ENCODE assay signal across 20 mouse cellular contexts in the genomic region with DNA sequence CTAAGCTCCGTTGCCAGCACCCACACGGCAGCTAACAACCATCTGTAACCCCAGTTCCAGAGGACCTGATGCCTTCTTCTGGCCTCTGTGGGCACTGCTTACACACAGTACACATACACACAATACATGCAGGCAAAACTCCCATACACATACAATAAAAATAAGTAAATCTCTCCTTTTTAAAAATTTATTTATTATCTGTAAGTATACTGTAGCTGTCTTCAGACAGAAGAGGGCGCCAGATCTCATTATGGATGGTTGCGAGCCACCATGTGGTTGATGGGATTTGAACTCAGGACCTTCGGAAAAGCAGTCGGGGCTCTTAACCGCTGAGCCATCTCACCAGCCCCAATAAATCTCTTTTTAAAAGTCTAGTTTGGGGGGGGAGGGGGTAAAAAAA. TPM values are rescaled to one million over a fixed set of nuclear protein-coding genes. Genes with fewer than 3 reads are reported as not detected.
A peak's percentile ranks its signal among the peaks of the same experiment; 100 is the strongest.
DNase-seq lines count a peak whose midpoint lies in the region; TF ChIP-seq lines count a peak whose summit lies in the region.
"Had no signal": no experiment of that assay in that cellular context is flagged by ENCODE, and none has a peak within 500 bp of the region (broad histone marks: within the 10 kb centered on the region; RNA-seq: fewer than 3 reads in every experiment).

No protein-coding gene starts in this region.

- H3K4me3 ChIP-seq in left cerebral cortex, adult 2 months, result no peak overlapping the region
- no peak overlapping the region for H3K4me3 ChIP-seq in bone marrow macrophage, adult 2 months (ENCODE audit: insufficient read depth, low read length)
- H3K4me3 ChIP-seq: embryonic facial prominence, embryonic 15.5 days; forebrain, embryonic 13.5 days; heart, embryonic 10.5 days; limb, embryonic 13.5 days; midbrain, embryonic 10.5 days had no signal

- intact Hi-C loops in left cerebral cortex, adult 2 months (cut with DNase I), result no loop called here
- intact Hi-C loops in left cerebral cortex, postnatal 14 days (cut with DNase I), result no loop called here

- peaks cover 15% of the 10 kb centered on the region for H3K4me1 ChIP-seq in bone marrow macrophage, adult 2 months (ENCODE audit: control insufficient read depth, insufficient read depth, low read length)

- peak; percentile 26; the same call in 1 of the 2 replicates for TF ChIP-seq CTCF in left cerebral cortex, adult 2 months (IDR thresholded peaks at IDR 0.05)
- TF ChIP-seq CTCF in bone marrow macrophage, adult 2 months (IDR thresholded peaks at IDR 0.05; ENCODE audit: low read depth, low read length), result 0 out of 2 replicates have a peak, but pooled peaks have one; percentile 38

- H3K27ac ChIP-seq in left cerebral cortex, adult 2 months, result no peak overlapping the region
- peak overlapping the region; percentile 9; the same call in 1 of the 2 replicates for H3K27ac ChIP-seq in bone marrow macrophage, adult 2 months (ENCODE audit: insufficient read depth, low read depth, low read length)
- H3K27ac ChIP-seq: forebrain, embryonic 13.5 days; heart, embryonic 10.5 days; limb, embryonic 13.5 days; midbrain, embryonic 10.5 days had no signal

- DNase-seq in left cerebral cortex, adult 2 months (ENCODE audit: extremely low spot score in 1 of 2, low spot score in 2 of 2), result no peak
- no peak for DNase-seq in left cerebral cortex, postnatal 14 days (ENCODE audit: low spot score in 2 of 2)
- peak; percentile 26 for DNase-seq in 416B (ENCODE audit: low read depth)
- peak; percentile 29 for DNase-seq in A20 (ENCODE audit: low read depth, low spot score)
- DNase-seq in cerebellum, postnatal 4 days (ENCODE audit: low spot score in 2 of 2), result no peak
- DNase-seq in adrenal gland, adult 8-10 months, result no peak
- DNase-seq: adrenal gland, postnatal 14 days; cerebellum, adult 9-10 months; gastrocnemius, postnatal 10 days; heart, postnatal 14 days; right cerebral cortex, adult 18-20 months; spleen, adult 18-20 months; thymus, postnatal 36 days had no signal

- TF ChIP-seq POLR2A in bone marrow macrophage, adult 2 months (IDR thresholded peaks at IDR 0.05; ENCODE audit: borderline replicate concordance, low read depth, low read length), result no peak

RNA-seq across cellular contexts. Expression of a gene that starts 9.0 kb away (rescaled TPM):
- 10 to 100 TPM; 79.0 to 85.9 TPM for total RNA-seq in left cerebral cortex, adult 2 months (2021)
- 10 to 100 TPM; 79.1 to 80.6 TPM for total RNA-seq in left cerebral cortex, postnatal 14 days (2021)
- 81.8 and 101 TPM in 2 replicates for polyA plus RNA-seq in bone marrow macrophage, adult 2 months (2012; ENCODE audit: insufficient read depth, insufficient read length, missing spikeins)
- 100 to 1,000 TPM in 2 of 4 experiments, 10 to 100 TPM in 2; 58.6 to 172 (median 91.8) TPM for total RNA-seq in adrenal gland, adult 8-10 months (2022)

RNA-seq across cellular contexts. Expression of a gene that starts 24.1 kb away (rescaled TPM):
- 10 to 100 TPM; 13.2 to 17.7 TPM for total RNA-seq in left cerebral cortex, adult 2 months (2021)
- 10 to 100 TPM; 17.2 to 18.8 TPM for total RNA-seq in left cerebral cortex, postnatal 14 days (2021)
- 0.07 TPM in 1 of 2 replicates, not detected in the other for polyA plus RNA-seq in bone marrow macrophage, adult 2 months (2012; ENCODE audit: insufficient read depth, insufficient read length, missing spikeins)
- 10 to 100 TPM in 2 of 4 experiments, 1 to 10 TPM in 2; 6.1 to 12.5 (median 8.5) TPM for total RNA-seq in adrenal gland, adult 8-10 months (2022)
- polyA plus RNA-seq: G1E had no signal

Comparison
In these comparisons a context has a peak if more than half of its experiments do, and no peak if none do; other contexts are left out.
1. DNase-seq: peak in 416B (single experiment) and A20 (single experiment); none in left cerebral cortex, adult 2 months (0 of 2), left cerebral cortex, postnatal 14 days (0 of 2), cerebellum, postnatal 4 days (0 of 2) and adrenal gland, adult 8-10 months (single experiment).